Mouse (Mus musculus): Measurements from ENCODE around the gene Olfr1046. TPM values are rescaled to one million over a fixed set of nuclear protein-coding genes. Genes with fewer than 3 reads are reported as not detected.

The Olfr1046 gene
- polyA plus RNA-seq (2012; rRNA removed): not detected in 2 replicates

GRCm38 (mm10) chr2:86219214-86219613, at the start of gene Olfr1046:
Gene Olfr1046, minus strand, starts transcription at chr2:86219314.

GRCm38 (mm10) chr2:86258228-86258627, 39.1 kb upstream of the Olfr1046 start, which contains the start of gene Olfr1049:
Gene Olfr1049, minus strand, starts transcription at chr2:86258328.

GRCm38 (mm10) chr2:86240189-86240588, 21.1 kb upstream of the Olfr1046 start, which contains the start of gene Olfr1048:
Gene Olfr1048, minus strand, starts transcription at chr2:86240289.

GRCm38 (mm10) chr2:86231301-86231700, 12.2 kb upstream of the Olfr1046 start, which contains the start of gene Olfr1047:
Gene Olfr1047, minus strand, starts transcription at chr2:86231401.

GRCm38 (mm10) chr2:86202909-86203308, 16.2 kb downstream of the Olfr1046 start, which contains the start of gene Olfr1045:
Gene Olfr1045, minus strand, starts transcription at chr2:86203009.

GRCm38 (mm10) chr2:86185583-86185982, 33.5 kb downstream of the Olfr1046 start, which contains the start of gene Olfr52:
Gene Olfr52, minus strand, starts transcription at chr2:86185683.

GRCm38 (mm10) chr2:86177720-86178119, 41.4 kb downstream of the Olfr1046 start, which contains the start of gene Olfr1044:
Gene Olfr1044, minus strand, starts transcription at chr2:86177820.

GRCm38 (mm10) chr2:86167422-86167821, 51.7 kb downstream of the Olfr1046 start, which contains the start of gene Olfr1043:
Gene Olfr1043, minus strand, starts transcription at chr2:86167522.

Other genes with a start within 250 kb of the Olfr1046 start
- gene Olfr1029, start 245.4 kb downstream of the Olfr1046 start, polyA plus RNA-seq (2012; rRNA removed): not detected in 2 replicates
- gene Olfr1030, start 240.0 kb downstream of the Olfr1046 start, polyA plus RNA-seq (2012; rRNA removed): not detected in 2 replicates
- not detected in 2 replicates for gene Olfr1031, start 229.0 kb downstream of the Olfr1046 start, polyA plus RNA-seq (2012; rRNA removed)
- gene Olfr1032, start 213.8 kb downstream of the Olfr1046 start, polyA plus RNA-seq (2012; rRNA removed): not detected in 2 replicates
- 0.06 and 0.14 TPM in 2 replicates for gene Olfr1033, start 198.7 kb downstream of the Olfr1046 start, polyA plus RNA-seq (2012; rRNA removed)
- 0.05 TPM in 1 of 2 replicates, not detected in the other for gene Olfr1034, start 173.5 kb downstream of the Olfr1046 start, polyA plus RNA-seq (2012; rRNA removed)
- gene Olfr1036, start 145.3 kb downstream of the Olfr1046 start, polyA plus RNA-seq (2012; rRNA removed): not detected in 2 replicates
- not detected in 2 replicates for gene Olfr1037, start 131.9 kb downstream of the Olfr1046 start, polyA plus RNA-seq (2012; rRNA removed)
- gene Olfr1039, start 83.4 kb downstream of the Olfr1046 start, polyA plus RNA-seq (2012; rRNA removed): not detected in 2 replicates
- gene Olfr1040, start 72.6 kb downstream of the Olfr1046 start, polyA plus RNA-seq (2012; rRNA removed): not detected in 2 replicates
- not detected in 2 replicates for gene Olfr1042, start 57.5 kb downstream of the Olfr1046 start, polyA plus RNA-seq (2012; rRNA removed)
- not detected in 2 replicates for gene Olfr1043, start 51.8 kb downstream of the Olfr1046 start, polyA plus RNA-seq (2012; rRNA removed)
- not detected in 2 replicates for gene Olfr1044, start 41.5 kb downstream of the Olfr1046 start, polyA plus RNA-seq (2012; rRNA removed)
- not detected in 2 replicates for gene Olfr52, start 33.6 kb downstream of the Olfr1046 start, polyA plus RNA-seq (2012; rRNA removed)
- not detected in 2 replicates for gene Olfr1045, start 16.3 kb downstream of the Olfr1046 start, polyA plus RNA-seq (2012; rRNA removed)
- not detected in 2 replicates for gene Olfr1047, start 12.1 kb upstream of the Olfr1046 start, polyA plus RNA-seq (2012; rRNA removed)
- gene Olfr1048, start 21.0 kb upstream of the Olfr1046 start, polyA plus RNA-seq (2012; rRNA removed): not detected in 2 replicates
- gene Olfr1049, start 39.0 kb upstream of the Olfr1046 start, polyA plus RNA-seq (2012; rRNA removed): not detected in 2 replicates
- not detected in 2 replicates for gene Olfr1051, start 59.8 kb upstream of the Olfr1046 start, polyA plus RNA-seq (2012; rRNA removed)
- gene Olfr1052, start 73.1 kb upstream of the Olfr1046 start, polyA plus RNA-seq (2012; rRNA removed): not detected in 2 replicates
- gene Olfr1053, start 96.0 kb upstream of the Olfr1046 start, polyA plus RNA-seq (2012; rRNA removed): not detected in 2 replicates
- gene Olfr1054, start 116.1 kb upstream of the Olfr1046 start, polyA plus RNA-seq (2012; rRNA removed): not detected in 2 replicates
- not detected in 2 replicates for gene Olfr1055, start 131.0 kb upstream of the Olfr1046 start, polyA plus RNA-seq (2012; rRNA removed)
- not detected in 2 replicates for gene Olfr1056, start 143.2 kb upstream of the Olfr1046 start, polyA plus RNA-seq (2012; rRNA removed)
- gene Olfr1057, start 159.1 kb upstream of the Olfr1046 start, polyA plus RNA-seq (2012; rRNA removed): not detected in 2 replicates
- gene Olfr1058, start 169.2 kb upstream of the Olfr1046 start, polyA plus RNA-seq (2012; rRNA removed): not detected in 2 replicates
- gene Olfr1061, start 194.7 kb upstream of the Olfr1046 start, polyA plus RNA-seq (2012; rRNA removed): not detected in 2 replicates
- not detected in 2 replicates for gene Olfr1062, start 207.4 kb upstream of the Olfr1046 start, polyA plus RNA-seq (2012; rRNA removed)
- not detected in 2 replicates for gene Olfr1065, start 231.3 kb upstream of the Olfr1046 start, polyA plus RNA-seq (2012; rRNA removed)
- not detected in 2 replicates for gene Olfr1066, start 237.0 kb upstream of the Olfr1046 start, polyA plus RNA-seq (2012; rRNA removed)